Mouse (Mus musculus) neural tube, embryonic 15.5 days (tissue): ENCODE data around the gene Sfxn5. TPM values are rescaled to one million over a fixed set of nuclear protein-coding genes. Genes with fewer than 3 reads are reported as not detected.
A peak's percentile ranks its signal among the peaks of the same experiment; 100 is the strongest.

Source experiments
- ATAC-seq: fragments of 200-750 bp; cut with Nextera tagmentation; 2 replicates; pipeline ENCODE4 v1.8.0; 2017; ENCODE audit warnings: mild to moderate bottlenecking, moderate TSS enrichment, moderate library complexity; ENCODE audit not compliant: low FRiP score
- H3K27ac ChIP-seq: fragments of 300-500 bp; sonication (generic); replicated peaks from 2 replicates; pipeline ENCODE4 v1.5.1; 2015; ENCODE audit warnings: mild to moderate bottlenecking, inconsistent platforms
- H3K27me3 ChIP-seq: fragments of 300-500 bp; sonication (generic); replicated peaks from 2 replicates; pipeline ENCODE4 v1.6.1; 2015; ENCODE audit warnings: inconsistent platforms
- H3K36me3 ChIP-seq: fragments of 300-500 bp; sonication (generic); 2 replicates; pipeline ENCODE4 v1.6.1; 2015; ENCODE audit warnings: inconsistent platforms
- H3K4me1 ChIP-seq: fragments of 300-500 bp; sonication (generic); 2 replicates; pipeline ENCODE4 v1.6.1; 2015; ENCODE audit warnings: inconsistent platforms
- H3K4me2 ChIP-seq: fragments of 300-500 bp; sonication (generic); 2 replicates; pipeline ENCODE4 v1.6.1; 2015; ENCODE audit warnings: inconsistent platforms, mild to moderate bottlenecking, moderate library complexity
- H3K4me3 ChIP-seq: fragments of 300-500 bp; sonication (generic); replicated peaks from 2 replicates; pipeline ENCODE4 v1.5.1; 2015; ENCODE audit warnings: mild to moderate bottlenecking, inconsistent platforms
- H3K9ac ChIP-seq: fragments of 300-500 bp; sonication (generic); replicated peaks from 2 replicates; pipeline ENCODE4 v1.6.1; 2015; ENCODE audit warnings: mild to moderate bottlenecking, inconsistent platforms
- H3K9me3 ChIP-seq: fragments of 300-500 bp; sonication (generic); replicated peaks from 2 replicates; pipeline ENCODE4 v1.6.1; 2016; ENCODE audit warnings: inconsistent platforms
- WGBS: fragments of 180-500 bp; shearing (Covaris S2); methylation state at CpG from one replicate; pipeline ENCODE4 v1.1.7; 2015; ENCODE audit warnings: mixed read lengths; 5-methylcytosine and 5-hydroxymethylcytosine counted together
- polyA plus RNA-seq: library from polyadenylated mRNA; unstranded; fragments of >200 nt; fragmentation: Nextera tagmentation; extraction: Ambion mirVana; gene quantifications from 2 replicates; pipeline ENCODE4 v1.2.1, GENCODE M21; 2015

The Sfxn5 gene
- polyA plus RNA-seq, 1 experiment from 2014 or later, result 39.3 TPM

DNA sequence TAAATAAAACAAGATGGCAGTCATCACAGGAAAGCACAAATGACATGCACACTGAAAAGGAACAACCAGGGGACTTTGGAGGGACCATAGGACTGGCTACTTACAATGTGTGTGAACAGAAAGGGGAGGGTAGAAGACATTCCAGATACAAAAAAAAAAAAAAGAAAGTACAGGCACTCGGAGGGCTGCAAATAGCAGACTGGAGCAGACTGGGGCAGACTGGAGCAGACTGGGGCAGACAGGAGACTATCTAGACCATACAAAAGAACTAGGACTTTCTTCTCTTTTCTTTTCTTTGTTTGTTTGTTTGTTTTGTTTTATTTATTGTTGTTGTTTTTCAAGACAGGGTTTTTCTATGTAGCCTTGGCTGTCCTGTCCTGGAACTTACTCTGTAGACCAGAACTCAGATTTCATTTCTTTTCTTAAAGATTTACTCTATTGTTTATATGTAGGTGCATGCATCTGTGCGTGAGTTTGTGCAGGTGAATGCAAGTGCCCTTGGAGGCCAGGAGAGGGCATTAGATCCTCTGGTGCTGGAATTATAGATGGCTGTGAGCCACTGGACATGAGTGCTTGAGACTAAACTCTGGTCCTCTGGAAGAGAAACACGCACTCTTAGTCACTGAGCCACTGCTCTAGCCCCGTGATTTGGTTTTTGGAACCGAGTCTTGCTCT, 30.1 kb upstream of the Sfxn5 start:
- Histone ChIP-seq H3K9me3 (no peaks in the 10 kb centered on the region), H3K27ac (no peak overlapping the region), H3K9ac (no peak overlapping the region), H3K4me2 (no peak overlapping the region), H3K27me3 (no peaks in the 10 kb centered on the region), H3K4me1 (peaks cover 13% of the 10 kb centered on the region), H3K4me3 (no peak overlapping the region), H3K36me3 (peaks cover 7% of the 10 kb centered on the region)
- WGBS, result 94% methylated on average over 5 of the region's 5 CpGs
- no peak for ATAC-seq

DNA sequence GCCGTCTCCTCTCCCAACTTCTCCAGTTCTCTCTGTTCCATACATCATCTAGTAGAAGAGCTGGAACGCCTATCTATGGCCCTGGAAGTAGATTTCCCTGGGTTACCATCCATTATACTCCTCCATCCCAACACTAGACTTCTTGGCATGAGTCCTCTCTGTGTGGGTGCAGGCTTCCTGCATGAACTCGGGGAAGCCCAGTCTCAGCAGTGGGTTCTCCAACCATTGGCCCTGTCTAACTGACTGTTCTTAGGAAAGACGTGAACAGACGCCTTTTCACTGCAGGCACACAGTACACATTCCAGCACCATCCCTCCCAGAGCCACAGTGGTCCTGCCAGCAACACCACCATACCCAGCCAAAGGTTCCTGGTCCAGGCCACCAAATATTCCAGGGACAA, 29.4 kb upstream of the Sfxn5 start:
- H3K4me3 ChIP-seq, result no peak overlapping the region
- no peaks in the 10 kb centered on the region for H3K9me3 ChIP-seq
- H3K27me3 ChIP-seq, result no peaks in the 10 kb centered on the region
- peaks cover 7% of the 10 kb centered on the region for H3K36me3 ChIP-seq
- H3K27ac ChIP-seq, result no peak overlapping the region
- ATAC-seq, result no peak
- peaks cover 13% of the 10 kb centered on the region for H3K4me1 ChIP-seq
- no peak overlapping the region for H3K4me2 ChIP-seq
- no peak overlapping the region for H3K9ac ChIP-seq
- 82% methylated on average over 5 of the region's 5 CpGs for WGBS

DNA sequence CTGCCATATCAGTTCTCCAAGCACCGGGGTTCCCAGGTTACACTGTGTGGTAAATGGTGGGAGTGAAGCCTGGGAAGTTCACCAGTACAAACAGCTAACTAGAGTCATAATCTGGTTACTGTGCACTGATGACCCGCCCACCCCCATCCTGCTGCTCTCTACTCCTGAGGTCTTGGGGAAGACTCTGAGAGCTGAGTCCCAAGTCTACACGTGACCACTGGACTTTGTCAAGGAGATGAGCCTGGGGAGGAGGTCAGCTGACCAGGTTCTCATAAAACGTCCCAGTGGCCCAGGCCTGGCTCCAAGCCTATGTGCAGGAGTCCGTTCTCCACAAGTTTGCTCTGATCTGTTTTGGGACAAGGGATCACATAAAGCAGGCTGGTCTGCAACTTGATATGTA, 27.1 kb upstream of the Sfxn5 start:
- 86% methylated on average over 5 of the region's 5 CpGs for WGBS
- no peak overlapping the region for H3K4me3 ChIP-seq
- 0 out of 2 replicates have a peak, but pooled peaks cover 8% of the 10 kb centered on the region for H3K4me1 ChIP-seq
- H3K36me3 ChIP-seq, result peaks cover 6% of the 10 kb centered on the region
- H3K27me3 ChIP-seq, result no peaks in the 10 kb centered on the region
- H3K27ac ChIP-seq, result no peak overlapping the region
- H3K9me3 ChIP-seq, result no peaks in the 10 kb centered on the region
- no peak overlapping the region for H3K4me2 ChIP-seq
- no peak overlapping the region for H3K9ac ChIP-seq
- ATAC-seq, result no peak

DNA sequence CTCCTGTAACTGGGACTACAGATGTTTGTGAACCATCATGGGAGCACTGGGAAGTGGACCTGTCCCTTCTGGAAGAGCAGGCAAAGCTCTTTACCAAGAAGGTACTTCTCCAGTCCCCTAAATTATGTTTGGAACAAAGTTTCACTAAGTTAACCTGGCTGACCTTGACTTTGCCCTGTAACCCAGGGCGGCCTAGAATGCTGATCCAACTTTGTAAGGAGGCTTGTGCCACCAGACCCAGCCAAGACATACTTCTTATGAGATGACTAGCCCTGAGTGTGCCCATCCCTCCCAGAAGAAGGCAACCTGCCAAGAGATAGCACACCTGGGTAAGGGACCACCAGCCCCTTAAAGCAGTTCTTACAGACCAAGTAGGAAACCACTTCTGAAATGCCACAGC, 25.7 kb upstream of the Sfxn5 start:
- H3K27me3 ChIP-seq, result no peaks in the 10 kb centered on the region
- no peak overlapping the region for H3K27ac ChIP-seq
- H3K9ac ChIP-seq, result no peak overlapping the region
- H3K9me3 ChIP-seq, result no peaks in the 10 kb centered on the region
- H3K4me2 ChIP-seq, result no peak overlapping the region
- 85% methylated on average over 1 of the region's 1 CpGs for WGBS
- ATAC-seq, result no peak
- H3K4me3 ChIP-seq, result no peak overlapping the region
- 0 out of 2 replicates have a peak, but pooled peaks cover 8% of the 10 kb centered on the region for H3K4me1 ChIP-seq
- H3K36me3 ChIP-seq, result no peaks in the 10 kb centered on the region

DNA sequence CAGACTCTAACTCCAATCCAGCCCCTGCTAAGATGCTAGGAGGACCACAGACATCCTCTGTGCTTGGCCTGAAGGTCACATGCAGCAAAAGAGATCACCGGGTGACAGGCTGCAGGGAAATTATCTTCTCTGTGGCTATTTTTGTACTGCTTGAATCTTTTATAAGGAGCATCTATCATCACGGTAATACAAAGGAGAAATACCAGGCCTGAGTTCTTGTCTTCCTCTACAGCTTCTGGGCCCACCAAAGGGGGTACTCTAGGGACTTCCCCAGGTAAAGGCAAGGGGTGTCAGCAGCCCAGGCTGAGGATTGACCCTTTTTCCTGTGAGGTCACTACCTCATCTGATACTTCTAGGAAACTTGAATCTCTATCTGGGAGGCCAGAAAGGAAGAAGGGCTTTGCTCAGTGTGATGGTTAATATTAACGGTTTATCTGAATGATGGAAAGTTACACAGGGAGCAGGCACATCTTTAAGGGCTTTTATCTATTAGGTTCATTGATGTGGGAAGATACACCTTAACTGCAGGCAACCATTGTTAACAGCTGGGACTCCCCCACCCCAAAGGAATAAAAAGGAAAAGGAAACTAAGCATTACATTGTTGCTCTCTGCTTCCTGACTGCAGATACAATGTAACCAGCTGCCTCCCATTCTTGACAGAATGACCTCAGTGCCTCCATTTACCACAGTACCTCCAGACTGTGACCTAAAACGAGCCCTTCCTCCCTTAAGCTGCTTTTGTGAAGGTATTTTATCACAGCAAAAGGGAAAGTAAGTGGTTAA, 23.7 kb upstream of the Sfxn5 start:
- WGBS, result 63% methylated on average over 4 of the region's 4 CpGs
- Histone ChIP-seq H3K9me3 (no peaks in the 10 kb centered on the region), H3K9ac (no peak overlapping the region), H3K4me1 (0 out of 2 replicates have a peak, but pooled peaks cover 8% of the 10 kb centered on the region), H3K4me3 (no peak overlapping the region), H3K27me3 (no peaks in the 10 kb centered on the region), H3K4me2 (no peak overlapping the region), H3K36me3 (no peaks in the 10 kb centered on the region), H3K27ac (no peak overlapping the region)
- no peak for ATAC-seq

DNA sequence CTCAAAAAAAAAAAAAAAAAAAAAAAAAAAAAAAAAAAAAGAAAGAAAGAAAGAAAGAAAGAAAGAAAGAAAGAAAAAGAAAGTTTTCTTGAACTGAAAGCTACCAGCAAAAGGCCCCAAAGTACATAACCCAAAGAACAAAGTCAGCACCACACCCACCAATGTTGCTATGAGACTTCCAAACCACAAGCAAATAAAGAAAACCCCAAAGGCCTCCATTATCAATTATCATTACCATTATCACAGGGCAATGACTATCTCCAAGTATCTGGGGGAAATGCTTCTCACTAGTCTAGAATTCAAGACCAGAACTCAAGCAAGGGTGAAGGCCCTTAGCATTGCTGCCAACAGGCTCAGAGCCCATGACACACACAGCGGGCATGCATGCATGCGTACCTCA, 22.5 kb upstream of the Sfxn5 start:
- no peak overlapping the region for H3K4me2 ChIP-seq
- no peaks in the 10 kb centered on the region for H3K27me3 ChIP-seq
- no peak overlapping the region for H3K27ac ChIP-seq
- 0 out of 2 replicates have a peak, but pooled peaks cover 8% of the 10 kb centered on the region for H3K4me1 ChIP-seq
- H3K9me3 ChIP-seq, result no peaks in the 10 kb centered on the region
- no peak for ATAC-seq
- no peaks in the 10 kb centered on the region for H3K36me3 ChIP-seq
- no peak overlapping the region for H3K9ac ChIP-seq
- H3K4me3 ChIP-seq, result no peak overlapping the region
- 93% methylated on average over 2 of the region's 2 CpGs for WGBS

DNA sequence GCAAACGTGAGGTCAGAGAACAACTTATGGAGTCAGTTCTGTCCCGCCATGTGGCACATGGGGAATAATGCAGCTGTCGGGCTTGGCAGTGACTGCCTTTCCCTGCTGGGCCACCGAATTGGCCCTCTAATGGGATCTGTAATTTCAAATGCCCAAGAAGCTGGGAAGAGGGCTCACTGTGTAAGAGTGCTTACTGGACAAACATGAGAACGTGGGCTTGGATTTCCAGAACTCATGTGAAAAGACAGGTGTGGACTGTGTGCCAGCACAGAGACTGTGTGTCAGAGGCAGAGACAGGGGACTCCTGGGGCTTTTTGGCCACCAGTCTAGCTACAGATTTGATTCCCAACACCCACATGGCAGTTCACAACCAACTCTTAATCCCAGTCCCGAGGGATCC, 21.5 kb upstream of the Sfxn5 start:
- H3K27ac ChIP-seq, result no peak overlapping the region
- no peak overlapping the region for H3K9ac ChIP-seq
- H3K4me2 ChIP-seq, result no peak overlapping the region
- no peak overlapping the region for H3K4me3 ChIP-seq
- H3K27me3 ChIP-seq, result no peaks in the 10 kb centered on the region
- 0 out of 2 replicates have a peak, but pooled peaks cover 8% of the 10 kb centered on the region for H3K4me1 ChIP-seq
- no peaks in the 10 kb centered on the region; the same call in 1 of the 2 replicates for H3K36me3 ChIP-seq
- WGBS, result 56% methylated on average over 6 of the region's 6 CpGs
- no peak for ATAC-seq
- H3K9me3 ChIP-seq, result no peaks in the 10 kb centered on the region

DNA sequence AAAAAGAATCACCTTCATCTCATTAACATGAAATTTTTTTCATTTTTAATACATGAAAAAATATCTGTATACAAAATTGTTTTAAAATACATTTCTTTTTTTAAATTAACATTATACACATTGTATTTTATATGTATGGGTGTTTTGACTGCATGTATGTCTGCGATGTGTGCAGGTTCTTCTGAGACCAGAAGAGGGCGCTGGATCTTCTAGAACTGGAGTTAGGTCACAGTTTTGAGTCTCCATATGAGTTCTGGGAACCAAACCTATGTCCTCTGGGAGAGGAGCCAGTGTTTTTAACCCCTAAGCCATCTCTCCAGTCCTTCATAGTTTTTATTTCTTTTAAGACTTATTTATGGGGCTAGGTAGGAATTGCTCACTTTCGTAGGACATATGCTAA, 20.5 kb upstream of the Sfxn5 start:
- no peak overlapping the region for H3K9ac ChIP-seq
- H3K36me3 ChIP-seq, result no peaks in the 10 kb centered on the region; the same call in 1 of the 2 replicates
- H3K4me1 ChIP-seq, result 0 out of 2 replicates have a peak, but pooled peaks cover 8% of the 10 kb centered on the region
- H3K4me2 ChIP-seq, result no peak overlapping the region
- no peak for ATAC-seq
- no peak overlapping the region for H3K27ac ChIP-seq
- no peaks in the 10 kb centered on the region for H3K27me3 ChIP-seq
- WGBS, result 61% methylated on average over 3 of the region's 3 CpGs
- no peak overlapping the region for H3K4me3 ChIP-seq
- H3K9me3 ChIP-seq, result no peaks in the 10 kb centered on the region

DNA sequence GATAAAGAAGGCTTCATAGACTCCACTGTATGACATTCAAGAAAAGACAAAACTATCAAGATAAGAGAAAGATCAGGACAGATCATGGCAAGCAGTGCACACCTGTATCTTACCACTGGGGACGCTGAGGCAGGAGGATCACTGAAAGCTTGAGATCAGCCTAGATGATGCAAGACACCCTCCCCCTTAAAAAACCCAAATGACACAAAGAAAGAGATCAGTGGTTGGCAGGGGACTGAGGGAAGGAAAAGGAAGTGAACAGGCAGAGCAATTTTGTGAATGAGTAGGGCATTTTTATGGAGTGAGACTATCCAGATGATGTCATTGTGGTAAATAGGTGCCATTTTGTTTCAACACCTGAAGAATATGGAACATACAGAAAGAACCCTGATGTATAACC, 16.9 kb upstream of the Sfxn5 start:
- H3K4me3 ChIP-seq, result no peak overlapping the region
- H3K9ac ChIP-seq, result no peak overlapping the region
- no peak for ATAC-seq
- WGBS, result 94% methylated on average over 1 of the region's 1 CpGs
- H3K27ac ChIP-seq, result no peak overlapping the region
- no peak overlapping the region for H3K4me2 ChIP-seq
- H3K27me3 ChIP-seq, result no peaks in the 10 kb centered on the region
- H3K9me3 ChIP-seq, result no peaks in the 10 kb centered on the region
- no peaks in the 10 kb centered on the region for H3K4me1 ChIP-seq
- peaks cover 17% of the 10 kb centered on the region for H3K36me3 ChIP-seq

DNA sequence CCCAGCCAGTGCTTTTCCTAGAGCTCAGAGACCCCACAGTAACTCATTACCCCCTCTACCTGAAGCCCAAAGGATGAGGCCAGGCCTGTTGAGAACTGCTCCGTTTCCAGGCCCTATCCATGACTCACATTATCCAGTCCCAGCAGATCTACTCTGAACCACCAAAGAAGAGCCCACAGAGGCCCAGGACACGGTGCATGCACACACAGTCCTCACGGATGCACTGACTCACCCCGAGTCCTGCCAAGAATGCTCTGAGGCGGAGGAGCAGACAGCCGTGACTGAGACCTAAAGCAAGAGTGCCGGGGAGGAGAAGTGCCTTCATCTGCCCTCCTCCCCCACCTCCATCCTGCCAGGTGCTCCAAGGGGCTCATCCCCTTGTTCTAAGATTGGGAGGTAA, 16.0 kb upstream of the Sfxn5 start:
- ATAC-seq, result no peak
- H3K9me3 ChIP-seq, result no peaks in the 10 kb centered on the region
- 76% methylated on average over 7 of the region's 7 CpGs for WGBS

DNA sequence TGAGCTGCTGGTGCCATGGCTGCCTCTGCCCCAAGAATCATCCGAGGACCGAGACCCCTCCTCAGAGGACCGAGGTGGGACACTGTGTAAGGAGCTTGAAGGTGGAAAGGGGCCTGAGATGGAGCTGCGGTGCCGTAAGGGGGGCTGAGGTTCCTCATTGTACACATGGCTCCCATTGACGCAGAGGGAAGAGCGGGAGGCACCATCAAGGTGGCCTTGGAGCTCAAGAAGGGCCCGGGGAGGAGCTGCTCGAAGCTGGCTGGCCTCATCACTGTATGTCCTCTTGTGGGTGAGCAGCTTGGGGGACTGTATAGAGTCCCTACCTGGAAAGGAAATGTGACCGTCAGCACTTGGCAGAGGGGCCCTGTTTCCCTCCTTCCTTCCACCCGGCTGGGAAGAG, 14.9 kb upstream of the Sfxn5 start:
- peaks cover 17% of the 10 kb centered on the region for H3K36me3 ChIP-seq
- no peak overlapping the region for H3K9ac ChIP-seq
- H3K27me3 ChIP-seq, result no peaks in the 10 kb centered on the region
- no peak overlapping the region for H3K27ac ChIP-seq
- 87% methylated on average over 11 of the region's 11 CpGs for WGBS
- H3K4me3 ChIP-seq, result no peak overlapping the region
- no peaks in the 10 kb centered on the region for H3K9me3 ChIP-seq
- ATAC-seq, result no peak
- no peaks in the 10 kb centered on the region for H3K4me1 ChIP-seq
- no peak overlapping the region for H3K4me2 ChIP-seq

More for the DNA sequence above, 16.0 kb upstream of the Sfxn5 start:
- Histone ChIP-seq H3K4me2 (no peak overlapping the region), H3K4me1 (no peaks in the 10 kb centered on the region), H3K27me3 (no peaks in the 10 kb centered on the region), H3K36me3 (peaks cover 17% of the 10 kb centered on the region), H3K4me3 (no peak overlapping the region), H3K9ac (no peak overlapping the region), H3K27ac (no peak overlapping the region)

DNA sequence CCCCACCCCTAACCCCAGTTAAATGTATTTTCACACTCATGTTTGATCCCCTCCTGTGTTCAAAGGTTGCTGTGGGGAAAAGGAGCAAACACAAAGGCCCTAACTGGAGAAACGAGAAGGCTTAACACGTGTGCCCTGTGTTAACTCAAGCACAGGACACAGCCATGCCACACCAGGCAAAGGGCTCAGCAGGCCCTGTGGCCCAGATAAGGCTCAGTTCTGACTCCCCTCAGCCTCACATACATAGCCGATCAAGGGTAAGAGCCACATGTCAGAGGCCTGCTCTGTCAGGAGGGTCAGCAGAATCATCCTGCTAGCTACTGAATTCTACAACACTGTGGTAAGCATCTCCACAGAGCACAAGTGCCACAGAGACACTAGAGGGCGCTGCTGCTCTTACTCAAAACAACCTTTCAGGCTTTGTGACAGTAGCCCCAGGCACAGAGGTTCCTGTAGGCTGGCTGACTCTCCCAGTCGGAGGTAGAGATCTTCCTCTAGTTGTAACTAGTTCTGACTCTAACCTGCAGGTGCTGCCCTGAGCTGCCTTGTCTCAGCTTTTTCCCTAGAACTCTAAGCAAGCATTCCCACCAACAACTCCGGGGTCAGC, 12.9 kb upstream of the Sfxn5 start:
- ATAC-seq, result peak; percentile 84

More for the DNA sequence above, 12.9 kb upstream of the Sfxn5 start:
- no peaks in the 10 kb centered on the region for H3K27me3 ChIP-seq
- H3K36me3 ChIP-seq, result peaks cover 24% of the 10 kb centered on the region
- no peaks in the 10 kb centered on the region for H3K9me3 ChIP-seq
- H3K4me2 ChIP-seq, result no peak overlapping the region
- 44% methylated on average over 6 of the region's 6 CpGs for WGBS
- no peak overlapping the region for H3K4me3 ChIP-seq
- no peaks in the 10 kb centered on the region for H3K4me1 ChIP-seq
- H3K27ac ChIP-seq, result no peak overlapping the region
- H3K9ac ChIP-seq, result no peak overlapping the region
